Mouse (Mus musculus) spleen, postnatal 36 days (tissue): ENCODE measurements at regions not wholly inside any gene's neighbourhood (a gene's known extent, or its start where the extent isn't known, plus 50 kb on each side); places are given as distances from the start of the nearest gene placed in this dataset.

ENCODE experiments used
- DNase-seq, 2 experiments: peaks; one replicate each; pipeline ENCODE4 v3.0.0; 2022; ENCODE audit warnings: low spot score in 2 of 2, mixed read lengths in 1 of 2

DNA sequence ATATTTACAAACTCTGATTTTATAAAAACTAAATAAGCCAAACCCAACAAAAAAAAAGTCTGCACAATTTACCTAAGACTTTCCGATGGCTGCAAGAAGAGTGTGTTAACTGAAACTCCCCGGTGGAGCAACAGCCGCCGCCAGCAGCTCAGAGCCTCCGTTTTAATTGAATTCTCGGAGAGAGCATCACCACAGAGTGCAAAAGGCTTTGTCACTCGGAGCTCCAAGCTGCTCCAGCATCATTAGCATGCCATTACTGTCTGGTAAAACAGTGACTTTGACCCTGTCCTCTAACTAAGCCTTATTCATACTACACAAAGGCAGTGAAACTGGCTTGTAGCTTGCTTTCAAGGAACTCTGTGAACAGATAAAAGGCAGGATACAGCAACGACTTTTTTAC lies 176.5 kb downstream of the Efnb2 start:
- no peak for DNase-seq

GRCm38 (mm10) chr8:8482707-8483480 lies 178.1 kb downstream of the Efnb2 start:
- no peak for DNase-seq

DNA sequence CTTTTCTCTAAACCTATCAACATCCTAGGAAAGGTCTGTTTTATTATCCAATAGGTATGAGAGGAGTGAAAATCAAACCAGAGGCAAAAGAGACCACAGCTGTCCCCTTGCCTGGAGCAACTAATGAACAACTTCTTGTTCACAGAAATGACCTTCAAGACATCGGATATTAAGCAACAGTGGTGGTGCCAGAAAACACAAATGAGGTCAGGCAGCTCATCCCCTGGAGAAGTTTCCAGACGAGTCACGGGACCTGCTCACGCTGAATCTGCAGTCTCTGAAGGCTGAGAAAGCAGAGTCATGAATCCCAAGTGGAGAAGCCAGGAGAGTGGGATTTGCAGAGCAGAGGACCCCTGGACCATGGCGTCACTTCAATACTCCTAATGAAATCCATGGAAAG lies 183.6 kb downstream of the Efnb2 start:
- DNase-seq = no peak

DNA sequence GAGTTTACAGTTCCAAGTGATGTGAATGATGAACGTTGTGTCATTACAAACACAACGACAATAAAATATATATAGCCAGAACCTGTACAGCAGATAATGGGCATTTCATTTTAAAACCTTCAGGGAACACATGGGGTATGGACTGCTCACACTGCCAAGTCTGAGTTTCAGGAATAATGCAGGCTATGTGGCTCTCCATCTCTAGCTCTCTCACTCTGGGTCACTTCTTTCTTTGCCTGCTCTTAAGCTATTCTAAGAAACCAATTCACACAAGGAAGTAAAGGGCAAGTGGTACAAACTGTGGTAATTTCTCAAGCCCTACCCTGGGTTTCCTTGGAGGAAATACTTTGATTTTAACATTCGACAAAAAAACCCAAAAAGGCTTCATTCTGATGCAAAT lies 192.5 kb downstream of the Efnb2 start:
- DNase-seq = no peak

GRCm38 (mm10) chr8:8466526-8467244 lies 194.4 kb downstream of the Efnb2 start:
- no peak for DNase-seq

- no peak for DNase-seq
These were observed 198.6 kb downstream of the Efnb2 start for GRCm38 (mm10) chr8:8462455-8462854.

- no peak for DNase-seq
These were observed 203.5 kb downstream of the Efnb2 start for GRCm38 (mm10) chr8:8457536-8457935.

- no peak for DNase-seq
These were observed 207.1 kb downstream of the Efnb2 start for GRCm38 (mm10) chr8:8453944-8454343.

GRCm38 (mm10) chr8:8452226-8452625 lies 208.8 kb downstream of the Efnb2 start:
- DNase-seq = peak; percentile 1 to 2

GRCm38 (mm10) chr8:8448911-8449310 lies 212.1 kb downstream of the Efnb2 start:
- DNase-seq = no peak

DNA sequence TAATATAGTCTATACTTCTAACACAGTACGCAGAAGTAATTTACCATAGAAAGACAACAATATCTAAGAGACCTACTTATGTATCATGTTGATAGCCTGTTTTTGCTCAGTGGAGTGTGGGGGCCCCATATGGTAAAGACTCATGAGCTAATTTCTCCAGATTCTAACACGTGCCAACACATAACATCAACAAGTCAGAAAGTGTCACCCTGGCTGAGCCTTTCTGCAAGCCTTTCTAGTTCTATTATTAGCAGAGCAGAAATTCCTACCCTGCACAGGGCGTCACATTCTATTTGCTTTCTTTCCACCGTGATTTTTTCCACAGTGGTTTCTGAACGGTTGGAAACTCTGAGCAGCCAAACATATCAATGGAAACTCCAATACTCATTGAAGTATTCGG lies 219.5 kb downstream of the Efnb2 start:
- no peak for DNase-seq

DNA sequence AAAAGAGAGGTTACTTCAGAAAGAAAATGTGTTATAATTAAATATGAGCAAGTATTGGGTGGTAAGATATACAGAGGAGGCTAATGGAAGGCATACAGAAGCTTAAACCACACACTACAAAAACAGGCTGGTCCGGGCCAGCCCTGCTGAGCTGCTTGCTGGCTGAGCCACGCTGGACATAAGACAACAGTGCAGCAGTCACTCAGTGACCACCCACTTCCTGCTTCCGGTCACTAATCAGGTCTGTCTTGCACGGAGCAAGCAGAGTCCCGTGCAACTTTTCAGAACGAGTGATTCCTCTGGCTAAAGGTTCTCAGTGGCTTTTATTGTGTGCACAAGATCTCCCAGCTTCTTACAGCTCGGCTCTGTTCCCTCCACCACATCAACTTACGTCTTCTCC lies 220.1 kb downstream of the Efnb2 start:
- no peak for DNase-seq

- no peak for DNase-seq
These were observed 234.8 kb downstream of the Efnb2 start for GRCm38 (mm10) chr8:8426201-8426600.

DNA sequence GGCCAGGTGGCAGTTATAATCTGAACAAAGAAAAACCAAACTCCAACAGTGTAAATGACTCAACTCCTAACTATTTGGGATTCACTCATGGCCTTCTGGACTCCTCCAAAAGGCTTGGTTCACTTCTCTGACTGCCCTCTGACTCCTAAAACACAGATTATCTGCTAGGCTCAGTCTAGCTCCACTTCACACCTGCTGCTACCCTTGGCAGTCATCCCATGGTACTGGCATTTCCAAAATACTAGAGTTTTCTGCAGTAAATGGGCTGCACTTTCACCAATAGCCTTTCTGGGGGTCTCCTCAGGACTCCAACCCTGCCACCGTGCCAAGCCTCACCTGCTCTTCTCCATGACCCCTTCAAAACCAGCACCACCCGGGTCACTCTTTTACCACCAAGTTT lies 237.6 kb downstream of the Efnb2 start:
- DNase-seq = no peak

DNA sequence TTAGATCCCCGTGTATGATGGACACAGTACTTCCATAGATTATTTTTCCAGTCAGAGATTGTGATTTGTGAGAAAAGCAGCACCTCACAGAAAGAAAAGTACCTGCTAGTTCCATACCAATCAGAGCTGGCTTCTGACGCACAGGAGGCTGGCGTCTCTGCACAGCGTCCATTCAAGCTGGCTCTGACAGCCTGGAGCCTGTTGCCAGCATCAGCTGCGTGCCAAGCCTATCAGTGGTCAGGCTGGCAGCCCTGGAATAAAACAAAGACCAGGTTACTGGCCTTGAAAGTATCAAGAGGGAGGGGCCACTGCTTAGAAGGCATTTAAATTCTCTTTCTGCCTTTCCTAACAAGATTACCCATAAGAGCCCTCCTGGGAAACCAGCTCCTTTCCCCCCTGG lies 239.3 kb downstream of the Efnb2 start:
- no peak for DNase-seq

DNA sequence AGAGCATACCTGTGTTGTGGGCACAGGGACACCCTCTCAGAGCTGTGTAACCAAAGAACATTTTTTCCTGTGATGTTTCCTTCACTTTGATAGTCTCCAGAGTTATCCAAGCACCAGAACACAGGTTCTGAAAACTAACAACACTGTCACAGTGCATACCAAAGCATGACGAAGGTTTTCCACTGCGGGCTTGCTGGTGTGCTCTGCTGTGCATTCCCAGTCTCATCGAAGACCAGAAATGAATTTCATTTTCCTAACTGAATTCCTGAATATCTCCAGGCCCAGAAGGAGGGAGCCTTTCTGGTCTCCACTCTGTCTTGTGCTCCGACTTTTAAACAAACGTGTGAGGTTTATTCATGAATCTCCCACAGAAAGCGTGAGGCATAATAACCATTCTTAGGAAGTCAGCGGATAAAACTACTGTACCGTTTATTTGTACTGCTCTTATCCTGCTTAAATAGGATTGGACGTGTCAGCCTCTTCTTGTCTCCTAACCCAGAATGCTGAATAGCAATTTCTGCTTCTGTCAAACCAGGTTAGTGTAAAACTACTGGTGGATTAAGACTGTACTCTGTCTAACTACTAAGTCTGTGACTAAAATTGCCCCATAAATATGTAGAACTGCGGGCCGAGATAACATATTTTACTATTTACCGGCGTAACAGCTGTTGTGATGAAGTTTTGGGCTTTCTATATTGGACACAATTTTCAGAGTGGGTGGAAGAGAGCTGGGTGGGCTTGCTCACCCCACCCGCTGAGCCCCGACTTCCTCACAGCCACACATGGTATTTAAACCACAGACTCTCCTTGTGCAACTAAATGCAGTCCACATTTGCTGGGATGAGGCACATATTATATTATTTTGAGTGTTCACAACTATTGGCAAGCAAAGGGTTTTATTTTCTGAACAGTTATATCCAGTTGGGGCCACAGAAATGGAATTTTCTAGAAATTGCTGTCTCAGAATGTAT lies 241.4 kb downstream of the Efnb2 start:
- DNase-seq = no peak

DNA sequence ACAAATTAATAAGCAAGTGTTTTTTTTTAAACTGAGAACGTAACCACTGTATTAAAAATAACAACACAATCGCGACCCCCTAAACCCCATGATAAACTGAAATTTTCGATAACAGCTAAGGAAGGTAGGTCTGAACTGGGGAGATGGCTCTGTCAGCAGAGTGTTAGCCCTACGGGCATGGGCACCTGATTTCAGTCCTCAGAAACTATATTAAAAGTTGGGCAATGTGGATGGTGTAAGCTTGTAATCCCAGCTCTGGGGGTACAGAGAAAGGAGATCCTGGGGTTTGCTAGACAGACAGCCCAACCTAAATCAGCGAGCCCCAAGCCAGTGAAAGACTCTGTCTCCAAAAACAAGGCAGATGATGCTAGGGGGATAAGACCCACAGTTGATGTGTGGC lies 242.1 kb downstream of the Efnb2 start:
- no peak for DNase-seq

- no peak for DNase-seq
These were observed 242.5 kb downstream of the Efnb2 start for GRCm38 (mm10) chr8:8418525-8418924.

GRCm38 (mm10) chr8:8416092-8416701 lies 244.8 kb downstream of the Efnb2 start:
- no peak for DNase-seq

- no peak for DNase-seq
These were observed 253.7 kb downstream of the Efnb2 start for GRCm38 (mm10) chr8:8407357-8407756.

DNA sequence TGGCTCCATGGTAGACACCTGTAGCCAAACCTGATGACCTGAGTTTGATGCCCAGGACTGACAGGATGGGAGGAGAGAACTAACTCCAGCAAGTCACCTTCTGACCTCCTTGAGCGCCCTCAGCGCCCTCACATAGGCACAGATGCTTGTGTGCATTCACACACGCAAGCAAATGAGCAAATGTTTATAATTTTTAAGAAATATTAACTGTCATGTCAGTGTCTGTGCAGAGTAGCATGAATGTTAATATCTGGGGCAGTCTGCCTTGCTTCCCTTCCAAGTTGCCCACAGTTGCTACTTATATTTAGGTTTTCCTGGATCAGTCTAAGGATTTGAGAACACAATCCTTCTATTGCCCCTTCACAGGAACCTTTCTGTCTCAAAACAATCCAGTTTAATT lies 257.6 kb downstream of the Efnb2 start:
- DNase-seq = no peak

GRCm38 (mm10) chr8:8392303-8392702 lies 268.7 kb downstream of the Efnb2 start:
- DNase-seq = no peak
